Mouse (Mus musculus): Measurements from ENCODE around the gene Trim28. TPM values are rescaled to one million over a fixed set of nuclear protein-coding genes. Genes with fewer than 3 reads are reported as not detected.

Gene Trim28
- total and polyA plus RNA-seq, 2 experiments from 2014 or later, result 184 to 563 TPM

DNA sequence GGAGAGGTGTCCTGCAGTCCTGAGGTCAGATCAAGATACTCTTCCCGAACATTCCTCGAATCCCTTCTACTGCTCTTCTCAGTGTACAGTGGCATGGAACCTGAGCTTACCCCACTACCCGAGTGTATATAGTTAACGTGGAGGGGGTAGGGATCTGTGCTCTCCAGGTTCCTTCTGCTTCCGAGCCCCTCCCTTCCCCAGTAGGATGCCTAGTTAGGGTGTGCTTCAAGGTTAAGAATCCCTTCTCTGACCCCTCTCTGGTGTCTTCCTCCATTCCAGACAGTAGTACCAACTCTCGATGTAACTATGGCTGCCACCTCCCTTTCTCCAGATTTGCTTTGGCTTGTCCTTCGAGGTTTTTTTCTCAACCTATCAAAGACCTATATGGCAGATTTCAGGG is 18.6 kb upstream of the Trim28 start:
- Histone ChIP-seq H3K4me3 (ENCODE audit: low read length) (no peak overlapping the region), H3K9me3 (ENCODE audit: low read length) (no peaks in the 10 kb centered on the region), H3K4me1 (ENCODE audit: insufficient read depth, low read length) (no peaks in the 10 kb centered on the region), H3K36me3 (ENCODE audit: insufficient read depth, low read length) (no peaks in the 10 kb centered on the region), H3K27ac (no peak overlapping the region), H3K4me2 (ENCODE audit: low read depth, low read length) (no peak overlapping the region), H3K9ac (replicated peaks; ENCODE audit: low read length) (no peak overlapping the region), H3K27me3 (ENCODE audit: insufficient read depth, low read length) (no peaks in the 10 kb centered on the region)
- ATAC-seq (no peak), DNase-seq (ENCODE audit: low spot score) (no peak)
- no peak for TF ChIP-seq CTCF (IDR thresholded peaks at IDR 0.05; ENCODE audit: low read depth)
- WGBS, result 90% methylated on average over 7 of the region's 7 CpGs

DNA sequence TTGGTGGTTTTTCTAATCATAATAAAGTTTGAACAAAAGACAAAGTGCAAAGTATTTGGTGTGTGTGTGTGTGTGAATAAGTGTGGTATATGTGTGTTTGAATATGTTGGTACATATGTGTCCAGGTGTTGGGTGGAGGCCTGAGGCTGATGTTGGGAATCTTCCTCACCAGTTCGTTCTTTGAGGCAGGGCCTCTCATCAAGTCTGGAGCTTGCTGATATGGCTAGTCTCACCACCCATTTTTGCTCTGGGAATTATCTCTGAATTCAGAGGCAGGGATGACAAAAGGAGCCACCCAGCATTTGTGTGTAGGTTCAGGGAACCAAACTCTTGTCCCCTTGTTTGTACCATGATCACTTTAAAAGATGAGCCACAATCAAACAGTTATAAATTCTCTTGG is 13.2 kb upstream of the Trim28 start:
- Histone ChIP-seq H3K4me1 (ENCODE audit: insufficient read depth, low read length) (no peaks in the 10 kb centered on the region), H3K36me3 (ENCODE audit: insufficient read depth, low read length) (no peaks in the 10 kb centered on the region), H3K27ac (no peak overlapping the region), H3K4me2 (ENCODE audit: low read depth, low read length) (no peak overlapping the region), H3K9me3 (ENCODE audit: low read length) (no peaks in the 10 kb centered on the region), H3K4me3 (ENCODE audit: low read length) (no peak overlapping the region), H3K27me3 (ENCODE audit: insufficient read depth, low read length) (no peaks in the 10 kb centered on the region), H3K9ac (replicated peaks; ENCODE audit: low read length) (no peak overlapping the region)
- TF ChIP-seq CTCF (IDR thresholded peaks at IDR 0.05; ENCODE audit: low read depth), result no peak
- DNase-seq (ENCODE audit: low spot score) (no peak), ATAC-seq (no peak)
- WGBS, result 85% methylated on average over 1 of the region's 1 CpGs

DNA sequence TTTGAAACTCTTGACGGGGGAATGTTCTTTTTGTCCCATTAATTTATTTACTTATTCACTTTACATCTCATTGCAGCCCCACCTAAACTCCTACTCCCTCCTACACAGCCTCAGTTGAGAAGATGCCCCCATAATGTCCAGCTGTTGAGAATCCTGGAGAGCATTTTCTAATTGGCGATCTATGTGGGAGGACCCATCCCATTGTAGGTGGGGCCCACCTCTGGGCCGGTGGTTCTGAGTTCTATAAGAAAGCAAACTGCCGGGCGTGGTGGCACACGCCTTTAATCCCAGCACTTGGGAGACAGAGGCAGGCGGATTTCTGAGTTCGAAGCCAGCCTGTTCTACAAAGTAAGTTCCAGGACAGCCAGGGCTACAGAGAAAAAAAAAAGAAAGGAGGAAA is 12.0 kb upstream of the Trim28 start:
- 87% methylated on average over 8 of the region's 8 CpGs for WGBS
- H3K4me2 ChIP-seq (ENCODE audit: low read depth, low read length), result no peak overlapping the region
- no peak for ATAC-seq

DNA sequence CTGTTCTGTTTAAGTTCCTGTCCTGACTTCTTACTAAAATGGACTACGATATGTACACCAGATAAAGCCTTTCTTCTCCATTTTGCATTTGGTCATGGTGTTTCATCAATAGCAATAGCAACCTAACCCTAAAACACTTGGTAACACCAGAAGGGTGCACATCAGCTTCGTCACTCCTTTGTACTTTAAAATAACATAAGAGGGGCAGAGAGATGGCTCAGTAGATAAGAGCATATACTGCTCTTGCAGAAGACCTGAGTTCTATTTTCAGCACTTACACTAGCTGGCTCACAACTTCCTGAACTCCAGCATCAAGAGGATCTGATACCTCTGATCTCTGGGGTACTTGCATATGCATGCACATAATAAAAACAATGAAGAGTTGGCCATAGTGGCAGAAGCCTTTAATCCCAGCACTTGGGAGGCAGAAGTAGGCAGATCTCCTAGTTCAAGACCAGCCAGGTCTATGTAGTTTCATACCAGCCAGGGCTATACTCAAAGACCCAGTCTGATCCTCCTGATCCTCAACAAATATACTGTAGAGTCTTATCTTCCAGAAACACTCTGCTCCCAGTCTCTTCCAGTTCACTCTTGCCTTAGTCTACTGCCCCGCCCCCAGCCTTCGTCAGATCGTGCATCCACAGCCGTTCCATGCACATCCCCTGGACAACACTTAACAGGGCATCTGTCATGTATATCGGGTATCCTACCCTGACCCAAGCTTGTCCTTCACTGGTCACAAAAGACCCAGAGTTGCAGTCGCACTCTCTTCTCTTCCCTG is 11.3 kb upstream of the Trim28 start:
- 86% methylated on average over 8 of the region's 8 CpGs for WGBS
- no peak for ATAC-seq
- H3K36me3 ChIP-seq (ENCODE audit: insufficient read depth, low read length), result no peaks in the 10 kb centered on the region

More for the DNA sequence above, 12.0 kb upstream of the Trim28 start:
- Histone ChIP-seq H3K4me3 (ENCODE audit: low read length) (no peak overlapping the region), H3K9ac (replicated peaks; ENCODE audit: low read length) (no peak overlapping the region), H3K27ac (no peak overlapping the region), H3K36me3 (ENCODE audit: insufficient read depth, low read length) (no peaks in the 10 kb centered on the region), H3K27me3 (ENCODE audit: insufficient read depth, low read length) (no peaks in the 10 kb centered on the region), H3K9me3 (ENCODE audit: low read length) (no peaks in the 10 kb centered on the region), H3K4me1 (ENCODE audit: insufficient read depth, low read length) (no peaks in the 10 kb centered on the region)
- no peak for TF ChIP-seq CTCF (IDR thresholded peaks at IDR 0.05; ENCODE audit: low read depth)
- DNase-seq (ENCODE audit: low spot score), result no peak

DNA sequence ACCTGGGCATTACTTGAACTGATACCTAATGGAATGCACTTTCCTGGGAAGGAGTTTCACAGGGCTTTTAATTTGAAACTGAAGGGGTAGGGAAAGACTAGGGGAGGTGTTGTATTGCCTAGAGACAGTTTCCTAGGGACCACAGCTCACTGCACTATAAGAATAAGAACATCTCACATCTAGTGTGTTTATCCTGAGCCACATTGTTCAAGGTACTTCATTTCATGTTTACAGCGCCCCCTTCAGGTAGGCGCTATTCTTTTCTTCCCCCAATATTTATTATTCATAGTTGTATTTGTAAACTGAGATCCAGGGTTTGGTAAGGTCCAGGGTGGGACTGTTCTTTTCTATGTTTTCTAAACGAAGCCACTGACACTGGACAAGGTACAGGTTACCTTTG is 6.7 kb upstream of the Trim28 start:
- DNase-seq (ENCODE audit: low spot score), result no peak
- peak; percentile 46 for TF ChIP-seq CTCF (IDR thresholded peaks at IDR 0.05; ENCODE audit: low read depth)
- Histone ChIP-seq H3K36me3 (ENCODE audit: insufficient read depth, low read length) (no peaks in the 10 kb centered on the region), H3K27me3 (ENCODE audit: insufficient read depth, low read length) (no peaks in the 10 kb centered on the region), H3K9me3 (ENCODE audit: low read length) (no peaks in the 10 kb centered on the region), H3K4me3 (ENCODE audit: low read length) (no peak overlapping the region), H3K4me1 (ENCODE audit: insufficient read depth, low read length) (no peaks in the 10 kb centered on the region), H3K4me2 (ENCODE audit: low read depth, low read length) (no peak overlapping the region), H3K9ac (replicated peaks; ENCODE audit: low read length) (no peak overlapping the region), H3K27ac (no peak overlapping the region)
- ATAC-seq, result no peak
- 6% methylated on average over 3 of the region's 3 CpGs for WGBS

More for the DNA sequence above, 11.3 kb upstream of the Trim28 start:
- H3K9ac ChIP-seq (replicated peaks; ENCODE audit: low read length), result no peak overlapping the region
- H3K27me3 ChIP-seq (ENCODE audit: insufficient read depth, low read length), result no peaks in the 10 kb centered on the region
- H3K4me3 ChIP-seq (ENCODE audit: low read length), result no peak overlapping the region
- no peak overlapping the region for H3K4me2 ChIP-seq (ENCODE audit: low read depth, low read length)
- no peak for TF ChIP-seq CTCF (IDR thresholded peaks at IDR 0.05; ENCODE audit: low read depth)
- no peak overlapping the region for H3K27ac ChIP-seq
- H3K9me3 ChIP-seq (ENCODE audit: low read length), result no peaks in the 10 kb centered on the region
- DNase-seq (ENCODE audit: low spot score), result no peak
- H3K4me1 ChIP-seq (ENCODE audit: insufficient read depth, low read length), result no peaks in the 10 kb centered on the region

DNA sequence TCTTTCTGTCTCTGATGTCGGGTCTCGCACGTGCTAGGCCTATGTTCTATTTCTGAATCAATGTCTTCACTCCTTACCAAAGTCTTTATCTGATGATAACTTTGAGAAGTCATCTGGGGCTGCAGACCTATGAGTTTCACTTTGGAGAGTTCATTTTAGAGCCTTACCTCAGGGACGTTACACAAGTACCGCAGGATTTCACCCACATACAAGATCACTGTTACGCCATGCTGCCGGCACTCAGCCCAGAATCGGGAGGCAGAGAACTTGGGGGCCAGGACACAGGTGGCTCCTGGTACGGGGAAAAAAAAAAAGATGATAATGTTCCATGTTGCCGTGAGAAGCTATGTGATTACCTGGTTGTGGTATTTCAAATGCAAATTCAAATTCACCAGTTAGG is 5.8 kb upstream of the Trim28 start:
- H3K36me3 ChIP-seq (ENCODE audit: insufficient read depth, low read length), result no peaks in the 10 kb centered on the region
- no peak for TF ChIP-seq CTCF (IDR thresholded peaks at IDR 0.05; ENCODE audit: low read depth)
- H3K27me3 ChIP-seq (ENCODE audit: insufficient read depth, low read length), result no peaks in the 10 kb centered on the region
- no peak overlapping the region for H3K9ac ChIP-seq (replicated peaks; ENCODE audit: low read length)
- H3K9me3 ChIP-seq (ENCODE audit: low read length), result no peaks in the 10 kb centered on the region
- no peak overlapping the region for H3K27ac ChIP-seq
- no peak overlapping the region for H3K4me2 ChIP-seq (ENCODE audit: low read depth, low read length)
- ATAC-seq (no peak), DNase-seq (ENCODE audit: low spot score) (no peak)
- H3K4me3 ChIP-seq (ENCODE audit: low read length), result no peak overlapping the region
- WGBS, result 90% methylated on average over 10 of the region's 10 CpGs
- H3K4me1 ChIP-seq (ENCODE audit: insufficient read depth, low read length), result no peaks in the 10 kb centered on the region

DNA sequence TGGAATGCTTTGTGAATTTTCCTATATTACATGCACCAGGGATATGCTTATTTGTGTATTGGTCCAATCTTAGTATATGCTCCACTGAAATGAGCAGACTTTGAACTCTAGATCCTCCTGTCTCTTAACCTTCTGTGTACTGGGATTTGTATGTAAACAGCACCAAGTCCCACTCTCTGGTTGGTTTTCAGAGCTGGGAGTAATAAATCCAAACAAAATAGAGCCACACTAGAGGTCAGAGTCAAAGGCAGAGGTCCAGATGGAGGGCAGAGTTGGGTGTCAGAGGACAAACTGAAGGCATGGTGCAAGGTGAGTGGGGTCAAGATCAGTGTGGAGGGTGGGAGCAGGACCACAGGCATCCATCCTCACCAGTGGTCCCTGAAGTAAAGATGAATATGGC is 3.1 kb upstream of the Trim28 start:
- no peak for TF ChIP-seq CTCF (IDR thresholded peaks at IDR 0.05; ENCODE audit: low read depth)
- Histone ChIP-seq H3K4me1 (ENCODE audit: insufficient read depth, low read length) (no peaks in the 10 kb centered on the region), H3K36me3 (ENCODE audit: insufficient read depth, low read length) (no peaks in the 10 kb centered on the region), H3K4me3 (ENCODE audit: low read length) (no peak overlapping the region), H3K4me2 (ENCODE audit: low read depth, low read length) (no peak overlapping the region), H3K27me3 (ENCODE audit: insufficient read depth, low read length) (no peaks in the 10 kb centered on the region), H3K9me3 (ENCODE audit: low read length) (no peaks in the 10 kb centered on the region), H3K27ac (no peak overlapping the region), H3K9ac (replicated peaks; ENCODE audit: low read length) (no peak overlapping the region)
- ATAC-seq (no peak), DNase-seq (ENCODE audit: low spot score) (no peak)
